Mouse (Mus musculus) layer of hippocampus, adult 2 months (tissue): ENCODE results near the gene Lsm12. TPM values are rescaled to one million over a fixed set of nuclear protein-coding genes. Genes with fewer than 3 reads are reported as not detected.
A peak's percentile ranks its signal among the peaks of the same experiment; 100 is the strongest.

Source experiments
- DNase-seq, 2 experiments: peaks; one replicate each; pipeline ENCODE4 v3.0.0; 2022; ENCODE audit warnings: low spot score in 2 of 2
- H3K27ac ChIP-seq: fragments of 200-600 bp; 2 replicates; pipeline ENCODE4 v1.8.1; 2022
- H3K4me3 ChIP-seq: fragments of 200-600 bp; 2 replicates; pipeline ENCODE4 v1.8.1; 2022; ENCODE audit warnings: mild to moderate bottlenecking
- CTCF ChIP-seq: fragments of 200-600 bp; conservative IDR thresholded peaks from 2 replicates; pipeline ENCODE4 v1.8.1; 2022; ENCODE audit warnings: antibody characterized with exemption, mild to moderate bottlenecking, moderate library complexity
- total RNA-seq, 2 experiments: library from RNA; stranded (reverse); gene quantifications; 2 replicates each; pipeline ENCODE4 v1.2.3; 2021

The Lsm12 gene
- total RNA-seq, 2 experiments from 2014 or later: 56.6 to 56.9 TPM

- H3K27ac ChIP-seq: peak within 1 kb of the TSS; percentile 88
- TF ChIP-seq CTCF: peak; percentile 75
- H3K4me3 ChIP-seq: peak within 1 kb of the TSS; percentile 80
- DNase-seq: peak; percentile 87 to 89
Measured at GRCm38 (mm10) chr11:102156039-102156785, 28.9 kb downstream of the Lsm12 start, which contains the start of gene Tmem101. Gene Tmem101 (minus strand): TSS chr11:102156404.

GRCm38 (mm10) chr11:102147213-102147989 lies 37.7 kb downstream of the Lsm12 start:
- Histone ChIP-seq H3K27ac (no peak overlapping the region), H3K4me3 (no peak overlapping the region)
- no peak for DNase-seq
- no peak for TF ChIP-seq CTCF

- DNase-seq: no peak
- no peak overlapping the region for H3K27ac ChIP-seq
- no peak for TF ChIP-seq CTCF
- no peak overlapping the region for H3K4me3 ChIP-seq
Measured at GRCm38 (mm10) chr11:102146531-102146930, 38.6 kb downstream of the Lsm12 start.

DNA sequence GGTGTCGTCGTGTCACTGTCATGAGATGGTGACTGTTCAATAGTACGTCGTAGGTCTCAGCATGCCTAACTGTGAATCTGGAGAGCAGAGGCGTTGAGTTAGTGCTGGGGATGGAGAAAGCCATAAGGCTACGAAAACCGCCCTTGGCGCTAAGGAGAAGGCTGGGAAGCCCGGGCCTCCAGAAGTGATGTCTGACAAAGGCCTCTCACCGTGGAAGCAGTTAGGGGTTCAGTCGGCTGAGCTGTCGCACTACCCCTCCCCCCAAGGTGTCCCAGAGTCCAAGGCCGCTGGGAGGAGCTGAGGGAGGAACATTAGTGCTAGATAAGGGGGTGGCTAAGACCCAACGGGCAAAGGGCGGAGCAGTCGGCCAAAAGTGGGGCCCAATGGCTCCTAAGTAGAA lies 39.1 kb downstream of the Lsm12 start:
- H3K4me3 ChIP-seq: no peak overlapping the region
- DNase-seq: no peak
- TF ChIP-seq CTCF: no peak
- H3K27ac ChIP-seq: no peak overlapping the region

- Histone ChIP-seq H3K27ac (no peak within 1 kb of the TSS), H3K4me3 (no peak within 1 kb of the TSS)
- DNase-seq: no peak
- no peak for TF ChIP-seq CTCF
Measured at GRCm38 (mm10) chr11:102145471-102146001, 39.6 kb downstream of the Lsm12 start, which contains the start of gene Nags. Gene Nags (plus strand): TSS chr11:102145513.

GRCm38 (mm10) chr11:102144957-102145470 lies 40.1 kb downstream of the Lsm12 start:
- no peak for TF ChIP-seq CTCF
- no peak for DNase-seq
- H3K4me3 ChIP-seq: no peak overlapping the region
- no peak overlapping the region for H3K27ac ChIP-seq

GRCm38 (mm10) chr11:102142355-102142754 lies 42.7 kb downstream of the Lsm12 start:
- Histone ChIP-seq H3K27ac (no peak overlapping the region), H3K4me3 (no peak overlapping the region)
- TF ChIP-seq CTCF: no peak
- DNase-seq: no peak

- Histone ChIP-seq H3K27ac (no peak overlapping the region), H3K4me3 (no peak overlapping the region)
- peak; percentile 90 for TF ChIP-seq CTCF
- peak; percentile 38 to 78 for DNase-seq
Measured at GRCm38 (mm10) chr11:102140508-102140907, 44.6 kb downstream of the Lsm12 start.

- no peak overlapping the region for H3K27ac ChIP-seq
- DNase-seq: peak; percentile 48 to 70
- no peak overlapping the region; the same call in 1 of the 2 replicates for H3K4me3 ChIP-seq
- peak; percentile 94 for TF ChIP-seq CTCF
Measured at GRCm38 (mm10) chr11:102138447-102138740, 46.7 kb downstream of the Lsm12 start.

GRCm38 (mm10) chr11:102137625-102138446 lies 47.3 kb downstream of the Lsm12 start:
- Histone ChIP-seq H3K4me3 (no peak overlapping the region; the same call in 1 of the 2 replicates), H3K27ac (no peak overlapping the region)
- no peak for TF ChIP-seq CTCF
- no peak for DNase-seq

- DNase-seq: no peak
- no peak overlapping the region for H3K4me3 ChIP-seq
- TF ChIP-seq CTCF: no peak
- H3K27ac ChIP-seq: no peak overlapping the region
Measured at GRCm38 (mm10) chr11:102134516-102134915, 50.6 kb downstream of the Lsm12 start.

GRCm38 (mm10) chr11:102117386-102117785 lies 67.7 kb downstream of the Lsm12 start:
- no peak for TF ChIP-seq CTCF
- Histone ChIP-seq H3K4me3 (no peak overlapping the region), H3K27ac (no peak overlapping the region)
- no peak for DNase-seq
